Mouse (Mus musculus) erythroblast, adult 5-6 weeks (primary cell): Measurements from ENCODE around the gene Ugt2b34. TPM values are rescaled to one million over a fixed set of nuclear protein-coding genes. Genes with fewer than 3 reads are reported as not detected.
"Not testable (repeated sequence)": the region's sequence is repeated elsewhere in the genome, so short reads cannot be mapped to it uniquely, and the experiment has no call there.

Source experiments
- ATAC-seq: replicated peaks from 2 replicates; pipeline ENCODE4 v1.8.0; 2016; ENCODE audit warnings: moderate number of reproducible peaks, mild to moderate bottlenecking, moderate TSS enrichment, inconsistent platforms; ENCODE audit not compliant: poor library complexity, low FRiP score, severe bottlenecking
- total RNA-seq, 2 experiments: library from RNA; stranded (forward) in 1 of 2; stranded (reverse) in 1 of 2; fragments of 150-400 nt in 1 of 2; fragments of 200-764, 138-1000 nt in 1 of 2; gene quantifications; 2 replicates each; pipeline versions ENCODE4 v1.2.3 to v1.2.4; 2015 to 2017; ENCODE audit warnings: low replicate concordance in 2 of 2

The Ugt2b34 gene
- total RNA-seq (2015; ENCODE audit: low replicate concordance) (not detected in 2 replicates), total RNA-seq (2017; ENCODE audit: low replicate concordance) (not detected in 2 replicates)

DNA sequence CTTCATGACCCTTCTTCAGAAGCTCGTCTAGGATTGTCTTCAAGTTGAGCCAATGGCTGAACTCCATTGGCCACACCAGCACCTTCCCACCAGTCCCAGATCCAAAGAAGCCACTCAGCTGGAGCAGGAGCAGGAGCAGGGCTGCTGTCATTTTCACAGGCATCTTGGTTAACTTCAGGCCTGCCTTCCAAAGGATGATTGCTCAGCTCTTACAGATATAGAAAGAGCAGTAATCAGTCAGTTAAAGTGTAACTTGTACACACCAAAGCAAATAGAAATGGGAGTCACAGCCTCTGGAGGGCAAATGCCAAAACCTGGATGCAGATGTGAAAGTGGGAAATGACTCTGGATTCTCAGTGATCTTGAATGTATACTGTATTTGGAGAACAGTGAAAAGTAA is at the start of gene Ugt2b34:
Ugt2b34 (minus strand) TSS at position 180 of the 400 bp plus-strand sequence.
- no peak for ATAC-seq

GRCm38 (mm10) chr5:86942111-86942510 is 35.4 kb upstream of the Ugt2b34 start:
- ATAC-seq: no peak

- no peak for ATAC-seq
These were observed 19.7 kb upstream of the Ugt2b34 start, which contains the start of gene Ugt2b1 for GRCm38 (mm10) chr5:86926426-86926825. TSS of gene Ugt2b1 (minus strand) at chr5:86926530.

DNA sequence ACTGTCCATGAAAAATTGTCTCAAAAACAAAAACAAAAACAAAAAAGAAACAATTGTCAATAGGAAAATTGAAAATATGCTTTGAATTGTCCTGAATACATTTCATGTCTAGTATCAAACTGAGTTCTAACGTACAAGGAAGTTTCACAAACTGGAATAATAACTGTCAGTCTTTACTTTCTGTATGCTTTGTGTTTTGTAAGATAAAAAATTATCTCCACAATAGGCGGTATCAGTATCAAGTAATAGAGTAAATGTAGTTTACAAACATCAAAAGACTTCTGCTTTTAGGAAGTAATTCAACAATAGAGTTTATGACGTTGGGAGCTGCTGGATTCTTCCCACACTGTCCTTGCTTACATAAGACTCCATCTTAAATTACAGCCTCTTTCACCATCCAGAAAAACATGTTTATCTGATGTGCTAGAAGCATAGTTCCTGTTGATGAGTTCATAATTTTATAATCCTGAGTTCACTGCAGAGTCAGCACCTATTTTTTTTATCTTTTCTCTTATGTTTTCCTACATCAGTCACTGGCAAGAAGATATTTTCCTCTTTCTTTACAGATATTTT is 14.0 kb upstream of the Ugt2b34 start:
- ATAC-seq: no peak

DNA sequence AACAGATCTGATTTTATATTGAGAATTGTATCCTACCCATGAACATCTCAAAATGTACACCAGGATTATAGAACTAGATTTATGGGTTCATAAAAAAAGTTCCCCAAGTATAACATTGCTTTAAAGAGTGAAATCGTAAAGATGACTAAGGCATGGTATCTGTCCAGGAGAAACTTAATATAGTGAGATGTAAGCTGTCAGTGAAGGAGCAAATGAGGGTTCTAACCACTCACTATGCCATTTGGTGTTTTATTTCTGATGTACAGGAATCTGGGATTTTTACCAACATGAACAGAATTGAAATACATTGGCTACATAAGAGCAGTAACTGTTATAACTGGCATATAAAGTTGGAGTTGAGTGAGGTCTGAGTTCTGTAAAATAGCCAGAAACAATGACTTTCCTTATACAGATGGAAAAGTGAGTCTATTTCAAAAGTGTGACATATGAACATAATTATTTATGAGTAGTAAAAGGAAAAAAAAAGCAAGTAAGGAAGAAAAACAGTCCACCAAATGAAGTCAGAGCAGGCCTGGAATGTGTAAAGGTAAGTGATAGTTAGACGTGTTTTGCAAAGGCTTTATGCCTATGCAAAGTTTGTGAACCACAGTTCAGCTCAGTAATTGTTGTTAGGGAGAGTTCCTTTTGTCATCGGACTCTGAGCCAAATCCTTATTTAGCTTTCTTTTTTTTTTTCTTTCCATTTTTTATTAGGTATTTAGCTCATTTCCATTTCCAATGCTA is 4.8 kb upstream of the Ugt2b34 start:
- ATAC-seq: no peak

GRCm38 (mm10) chr5:86910770-86911169 is 4.0 kb upstream of the Ugt2b34 start:
- ATAC-seq: no peak

GRCm38 (mm10) chr5:86889933-86890332 is 16.8 kb downstream of the Ugt2b34 start:
- no peak for ATAC-seq

DNA sequence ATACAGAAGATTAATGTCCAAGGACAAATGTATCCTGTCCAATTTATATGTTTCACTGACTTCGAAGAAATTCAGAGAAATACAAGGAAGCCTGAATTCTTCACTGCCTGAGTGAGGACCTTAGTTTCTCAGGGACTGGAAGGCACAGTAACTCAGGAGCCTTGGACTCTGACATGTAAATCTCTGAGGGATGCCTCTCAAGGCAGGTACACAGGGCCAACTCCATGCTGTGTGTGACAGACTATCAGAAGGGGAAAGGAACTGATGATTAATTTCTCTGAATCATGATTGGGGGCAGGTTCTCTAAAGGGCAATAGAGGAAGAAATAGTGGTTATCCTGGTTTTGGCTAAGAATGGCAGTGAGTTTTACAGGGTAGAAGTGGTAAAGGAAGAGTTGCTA is 18.3 kb downstream of the Ugt2b34 start:
- no peak for ATAC-seq

- no peak for ATAC-seq
These were observed 19.7 kb downstream of the Ugt2b34 start for GRCm38 (mm10) chr5:86887081-86887480.

GRCm38 (mm10) chr5:86886620-86887019 is 20.1 kb downstream of the Ugt2b34 start:
- no peak for ATAC-seq

DNA sequence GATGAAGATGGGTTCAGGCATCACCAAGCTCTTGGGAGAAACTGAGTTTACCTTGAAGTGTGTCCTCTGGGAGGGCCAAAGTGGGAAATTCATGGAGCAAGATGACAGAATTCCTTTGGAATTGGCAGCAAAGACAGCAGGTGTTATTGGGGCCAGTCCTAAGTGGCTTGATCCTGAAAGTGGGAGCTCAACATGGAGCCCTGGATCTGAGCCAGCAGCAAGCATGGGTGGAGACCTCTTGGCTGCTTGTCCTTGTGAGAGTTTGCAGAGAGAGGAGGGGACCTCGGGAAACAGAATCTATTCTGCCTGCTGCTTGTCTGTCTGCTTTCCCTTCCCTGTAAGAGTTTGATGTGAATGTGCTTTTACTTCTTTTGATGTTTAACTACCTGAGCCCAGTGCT is 34.9 kb downstream of the Ugt2b34 start:
- ATAC-seq: no peak

GRCm38 (mm10) chr5:86858336-86858735 is 48.4 kb downstream of the Ugt2b34 start:
- no peak for ATAC-seq

DNA sequence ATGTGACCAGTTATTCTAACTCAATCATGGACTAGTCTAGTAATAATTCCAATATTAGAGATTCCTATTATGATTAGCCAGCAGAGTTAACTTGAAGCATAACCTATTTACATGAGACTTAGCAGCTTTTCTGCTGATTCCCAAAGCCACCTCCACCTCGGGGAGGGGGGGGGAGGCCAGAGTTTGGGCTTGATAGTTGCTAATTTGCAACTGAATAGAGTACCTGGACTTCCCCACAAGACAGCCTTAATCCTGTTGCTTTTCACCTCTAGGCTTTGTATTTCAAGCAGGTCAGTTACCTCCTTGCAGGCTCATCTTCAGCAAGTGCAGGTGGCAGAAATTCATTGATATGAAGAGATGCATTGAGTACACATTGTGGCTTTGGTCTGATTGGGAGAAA is 49.1 kb downstream of the Ugt2b34 start:
- ATAC-seq: no peak

DNA sequence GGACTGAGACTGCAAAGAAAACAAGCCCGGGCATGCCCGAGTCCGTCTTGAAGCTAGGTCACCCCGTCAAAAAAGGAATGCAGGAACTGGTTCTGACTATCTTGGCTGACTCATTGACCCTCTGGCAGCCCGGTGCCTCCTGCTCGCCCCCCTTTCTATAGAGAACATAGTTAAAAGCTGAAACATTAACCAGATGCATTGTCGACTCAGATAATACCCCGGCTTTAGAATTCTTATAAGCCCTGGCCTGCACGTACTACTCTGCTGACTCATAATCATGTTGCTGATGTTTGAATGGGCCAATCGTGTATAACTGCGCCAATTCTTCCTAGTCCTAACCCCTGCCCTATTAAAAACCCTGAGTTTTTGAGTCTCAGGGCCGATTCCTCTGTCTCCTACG is 50.2 kb downstream of the Ugt2b34 start:
- ATAC-seq: not testable (repeated sequence)

GRCm38 (mm10) chr5:86851658-86852057 is 55.1 kb downstream of the Ugt2b34 start:
- no peak for ATAC-seq

DNA sequence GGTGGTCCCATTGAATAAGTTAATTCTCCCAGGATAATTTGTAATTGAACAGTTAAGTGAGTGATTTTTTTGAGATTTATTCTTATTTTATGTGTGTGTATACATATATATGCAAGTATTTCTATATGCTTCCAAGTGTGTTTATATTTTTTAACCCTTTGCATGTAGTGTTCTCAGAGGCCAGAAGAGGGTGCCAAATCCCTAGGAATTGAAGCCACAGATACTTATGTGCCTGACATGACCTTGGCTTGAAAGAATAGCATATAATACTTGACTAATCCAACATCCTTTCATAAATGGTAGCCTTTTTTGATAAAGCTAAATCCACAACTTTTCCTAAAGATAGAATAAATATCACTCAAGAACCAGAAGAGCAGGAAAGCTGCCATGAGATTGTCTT is 56.6 kb downstream of the Ugt2b34 start:
- no peak for ATAC-seq

DNA sequence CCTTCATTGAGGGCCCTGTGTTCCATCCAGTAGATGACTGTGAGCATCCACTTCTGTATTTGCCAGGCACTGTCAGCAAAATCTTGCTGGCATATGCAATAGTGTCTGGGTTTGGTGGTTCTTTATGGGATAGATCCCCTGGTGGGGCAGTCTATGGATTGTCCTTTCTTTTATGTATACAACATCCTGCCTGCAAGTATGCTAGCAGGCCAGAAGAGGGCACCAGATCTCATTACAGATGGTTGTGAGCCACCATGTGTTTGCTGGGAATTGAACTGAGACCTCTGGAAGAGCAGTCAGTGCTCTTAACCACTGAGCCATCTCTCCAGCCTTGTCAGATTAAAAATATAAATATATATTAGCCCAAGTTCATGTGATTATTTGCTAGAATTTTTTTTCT is 65.5 kb downstream of the Ugt2b34 start:
- not testable (repeated sequence) for ATAC-seq

DNA sequence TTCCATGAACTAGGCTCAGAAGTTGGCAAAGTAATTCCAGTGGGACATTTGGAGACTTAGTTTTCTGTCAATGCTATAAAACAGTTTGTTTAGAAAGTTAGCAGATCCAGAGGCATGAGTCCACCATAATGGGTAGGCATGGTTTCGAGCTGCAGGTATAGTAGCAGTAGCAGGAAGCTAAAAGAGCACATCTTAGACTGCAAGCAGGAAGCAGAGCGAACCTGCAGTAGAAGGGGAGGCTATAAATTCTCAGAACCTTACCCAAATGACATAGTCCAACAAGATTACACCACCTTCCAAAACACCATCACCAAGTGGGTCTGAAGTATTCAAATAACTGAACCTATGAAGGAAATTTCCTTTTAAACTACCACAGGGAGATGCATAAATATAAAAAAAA is 66.5 kb downstream of the Ugt2b34 start:
- no peak for ATAC-seq
